Mouse (Mus musculus) macrophage (primary cell): Measurements from ENCODE around the gene Chtop. TPM values are rescaled to one million over a fixed set of nuclear protein-coding genes. Genes with fewer than 3 reads are reported as not detected.

ENCODE experiments used
- H3K27ac ChIP-seq: fragments of 350-480 bp; formaldehyde crosslinking; 2 replicates; pipeline ENCODE4 v1.9.0; 2021
- H3K36me3 ChIP-seq: fragments of 350-480 bp; formaldehyde crosslinking; 2 replicates; pipeline ENCODE4 v1.9.0; 2021; ENCODE audit errors: inconsistent target
- H3K4me3 ChIP-seq: fragments of 350-480 bp; formaldehyde crosslinking; 2 replicates; pipeline ENCODE4 v1.9.0; 2021; ENCODE audit errors: inconsistent target
- H3K79me2 ChIP-seq: fragments of 350-480 bp; formaldehyde crosslinking; 2 replicates; pipeline ENCODE4 v1.9.0; 2021; ENCODE audit errors: inconsistent target
- WGBS: methylation state at CpG from one replicate; pipeline ENCODE4 v1.1.7; 2026; ENCODE audit warnings: inconsistent platforms; ENCODE audit not compliant: missing documents; 5-methylcytosine and 5-hydroxymethylcytosine counted together
- polyA plus RNA-seq: library from polyadenylated mRNA; stranded (reverse); fragments of 250-400 nt; gene quantifications from 3 replicates; pipeline ENCODE4 v1.2.4, GENCODE M21; 2018; ENCODE audit warnings: inconsistent platforms

Gene Chtop
- polyA plus RNA-seq, 1 experiment from 2014 or later: 50.7 TPM

GRCm38 (mm10) chr3:90464552-90465080 is 44.7 kb downstream of the Chtop start:
- Histone ChIP-seq H3K27ac (no peak overlapping the region), H3K79me2 (no peaks in the 10 kb centered on the region), H3K4me3 (no peak overlapping the region), H3K36me3 (no peaks in the 10 kb centered on the region)
- WGBS: 32% methylated on average over 36 of the region's 37 CpGs

- H3K27ac ChIP-seq: no peak overlapping the region
- no peak overlapping the region for H3K4me3 ChIP-seq
- WGBS: 63% methylated on average over 7 of the region's 7 CpGs
- H3K79me2 ChIP-seq: no peaks in the 10 kb centered on the region
- H3K36me3 ChIP-seq: no peaks in the 10 kb centered on the region
These were observed 46.7 kb downstream of the Chtop start for GRCm38 (mm10) chr3:90462579-90462978.

GRCm38 (mm10) chr3:90461935-90462334 is 47.4 kb downstream of the Chtop start:
- H3K36me3 ChIP-seq: no peaks in the 10 kb centered on the region
- WGBS: 90% methylated on average over 3 of the region's 3 CpGs
- no peak overlapping the region for H3K4me3 ChIP-seq
- H3K27ac ChIP-seq: no peak overlapping the region
- no peaks in the 10 kb centered on the region for H3K79me2 ChIP-seq

- no peaks in the 10 kb centered on the region for H3K36me3 ChIP-seq
- H3K27ac ChIP-seq: no peak overlapping the region
- no peak overlapping the region for H3K4me3 ChIP-seq
- no peaks in the 10 kb centered on the region for H3K79me2 ChIP-seq
- WGBS: 61% methylated on average over 5 of the region's 5 CpGs
These were observed 49.0 kb downstream of the Chtop start for GRCm38 (mm10) chr3:90460315-90460714.

- Histone ChIP-seq H3K4me3 (no peak overlapping the region), H3K27ac (no peak overlapping the region), H3K79me2 (no peaks in the 10 kb centered on the region), H3K36me3 (no peaks in the 10 kb centered on the region)
- WGBS: 96% methylated on average over 9 of the region's 9 CpGs
These were observed 49.6 kb downstream of the Chtop start for GRCm38 (mm10) chr3:90459727-90460126.

GRCm38 (mm10) chr3:90454931-90455330 is 54.4 kb downstream of the Chtop start:
- H3K36me3 ChIP-seq: no peaks in the 10 kb centered on the region
- WGBS: 95% methylated on average over 13 of the region's 14 CpGs
- H3K79me2 ChIP-seq: no peaks in the 10 kb centered on the region

DNA sequence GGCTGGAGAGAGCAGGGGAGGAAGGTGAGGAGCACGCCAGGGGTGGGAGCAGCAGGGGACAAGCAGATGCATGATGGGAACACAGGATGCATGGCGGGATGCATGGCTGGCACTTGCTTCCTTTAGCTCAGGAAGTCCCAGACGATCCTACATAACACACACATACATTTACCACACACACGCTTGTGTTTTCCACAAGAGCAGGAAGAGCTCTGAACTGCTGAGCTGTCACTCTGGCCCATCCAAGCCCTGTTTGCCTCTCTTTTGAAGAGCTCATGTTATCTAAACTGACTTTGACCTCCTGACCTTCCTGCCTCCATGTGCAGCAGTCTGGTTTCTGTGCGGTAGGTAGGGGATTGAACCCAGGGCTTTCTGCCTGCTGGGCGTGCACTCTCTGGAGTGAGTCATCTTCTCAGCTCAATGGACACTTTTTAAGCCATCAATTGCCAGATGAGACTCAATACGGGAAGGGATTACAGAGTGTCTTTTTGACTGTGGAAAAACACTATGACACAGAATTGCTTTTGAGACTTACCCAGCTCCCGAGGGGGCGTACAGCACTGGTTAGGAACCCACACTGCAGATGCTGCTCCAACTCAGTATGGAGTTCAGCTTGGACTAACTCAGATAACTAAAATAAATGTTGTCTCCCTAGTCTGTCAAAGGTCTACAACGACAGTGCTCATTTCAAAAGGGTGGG is 57.8 kb downstream of the Chtop start:
- WGBS: 64% methylated on average over 10 of the region's 10 CpGs
- H3K79me2 ChIP-seq: no peaks in the 10 kb centered on the region
- H3K36me3 ChIP-seq: no peaks in the 10 kb centered on the region
- H3K4me3 ChIP-seq: no peak overlapping the region
- H3K27ac ChIP-seq: no peak overlapping the region

More at GRCm38 (mm10) chr3:90454931-90455330, 54.4 kb downstream of the Chtop start:
- Histone ChIP-seq H3K27ac (no peak overlapping the region), H3K4me3 (no peak overlapping the region)

DNA sequence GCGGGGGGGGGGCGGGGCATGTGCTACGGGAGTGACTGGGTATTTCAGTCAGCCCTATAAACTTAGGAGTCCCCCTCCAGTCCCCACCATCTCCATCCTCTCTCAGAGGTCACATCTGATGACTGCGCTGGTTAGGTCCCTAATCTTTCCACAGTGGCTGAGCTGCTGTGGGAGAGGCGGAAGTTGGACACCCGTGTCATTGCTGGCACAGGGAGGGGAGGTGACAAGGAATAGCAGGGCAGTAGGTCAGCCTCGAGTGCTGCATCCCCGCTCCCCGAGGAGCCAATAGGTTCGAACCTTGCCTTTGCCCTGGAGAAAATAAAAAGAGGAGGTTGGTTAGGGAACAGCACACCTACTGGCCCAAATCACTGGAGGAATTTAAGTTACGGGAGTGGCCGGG is 58.4 kb downstream of the Chtop start:
- Histone ChIP-seq H3K4me3 (no peak overlapping the region), H3K36me3 (no peaks in the 10 kb centered on the region)

More for the DNA sequence above, 58.4 kb downstream of the Chtop start:
- Histone ChIP-seq H3K27ac (no peak overlapping the region), H3K79me2 (no peaks in the 10 kb centered on the region)
- WGBS: 61% methylated on average over 12 of the region's 12 CpGs

Other genes with a start within 250 kb of the Chtop start
- gene Dennd4b, start 244.3 kb downstream of the Chtop start, polyA plus RNA-seq: 25.4 to 40.1 TPM (median 34.8 TPM) in 3 replicates
- gene Gatad2b, start 216.3 kb downstream of the Chtop start, polyA plus RNA-seq: 14.7 to 25.3 TPM (median 17.8 TPM) in 3 replicates
- 0.09 to 0.76 TPM (median 0.25 TPM) in 3 replicates for gene Slc27a3, start 119.6 kb downstream of the Chtop start, polyA plus RNA-seq
- 20.2 to 26.1 TPM (median 23.4 TPM) in 3 replicates for gene Ints3, start 75.9 kb downstream of the Chtop start, polyA plus RNA-seq
- gene Npr1, start 43.6 kb downstream of the Chtop start, polyA plus RNA-seq: 0.35 to 1.1 TPM (median 0.40 TPM) in 3 replicates
- 17.9 to 39.5 TPM (median 31.2 TPM) in 3 replicates for gene Ilf2, start 33.4 kb downstream of the Chtop start, polyA plus RNA-seq
- 56.7 to 92.3 TPM (median 76.9 TPM) in 3 replicates for gene Snapin, start 18.5 kb downstream of the Chtop start, polyA plus RNA-seq
- 229 to 857 TPM (median 718 TPM) in 3 replicates for gene S100a1, start 4.9 kb upstream of the Chtop start, polyA plus RNA-seq
- gene S100a13, start 4.9 kb upstream of the Chtop start, polyA plus RNA-seq: 61.0 to 85.4 TPM (median 63.2 TPM) in 3 replicates
- not detected in 3 replicates for gene S100a14, start 17.4 kb upstream of the Chtop start, polyA plus RNA-seq
- not detected in 3 replicates for gene S100a16, start 27.8 kb upstream of the Chtop start, polyA plus RNA-seq
- gene S100a3, start 51.1 kb upstream of the Chtop start, polyA plus RNA-seq: not detected in 3 replicates
- gene S100a2, start 80.7 kb upstream of the Chtop start, polyA plus RNA-seq: not detected in 3 replicates
- not detected in 3 replicates for gene Gm42674, start 92.4 kb upstream of the Chtop start, polyA plus RNA-seq
- 174 to 303 TPM (median 196 TPM) in 3 replicates for gene S100a4, start 94.3 kb upstream of the Chtop start, polyA plus RNA-seq
- gene S100a5, start 99.0 kb upstream of the Chtop start, polyA plus RNA-seq: not detected in 3 replicates
- 41.2 to 308 TPM (median 103 TPM) in 3 replicates for gene S100a6, start 103.4 kb upstream of the Chtop start, polyA plus RNA-seq
- not detected in 3 replicates for gene S100a7a, start 144.5 kb upstream of the Chtop start, polyA plus RNA-seq
- gene S100a8, start 159.5 kb upstream of the Chtop start, polyA plus RNA-seq: 14.4 to 117 TPM (median 83.6 TPM) in 3 replicates
- gene S100a9, start 186.2 kb upstream of the Chtop start, polyA plus RNA-seq: 23.9 to 259 TPM (median 111 TPM) in 3 replicates
- gene Pglyrp4, start 217.4 kb upstream of the Chtop start, polyA plus RNA-seq: not detected in 3 replicates